Mouse (Mus musculus) limb, embryonic 13.5 days (tissue): Measurements from ENCODE around the gene Siglecg. TPM values are rescaled to one million over a fixed set of nuclear protein-coding genes. Genes with fewer than 3 reads are reported as not detected.

Experiments used
- ATAC-seq: fragments of 200-750 bp; cut with Nextera tagmentation; 2 replicates; pipeline ENCODE4 v1.8.0; 2017; ENCODE audit warnings: low read depth, moderate number of reproducible peaks, moderate TSS enrichment; ENCODE audit not compliant: low FRiP score
- H3K27ac ChIP-seq: fragments of 300-500 bp; sonication (generic); 2 replicates; pipeline ENCODE4 v1.5.1; 2015; ENCODE audit warnings: inconsistent platforms, mild to moderate bottlenecking, moderate library complexity
- H3K27me3 ChIP-seq: fragments of 300-500 bp; sonication (generic); 2 replicates; pipeline ENCODE4 v1.6.1; 2015; ENCODE audit warnings: mild to moderate bottlenecking, inconsistent platforms
- H3K36me3 ChIP-seq: fragments of 300-500 bp; sonication (generic); 2 replicates; pipeline ENCODE4 v1.6.1; 2015; ENCODE audit warnings: inconsistent platforms, mild to moderate bottlenecking, moderate library complexity
- H3K4me1 ChIP-seq: fragments of 300-500 bp; sonication (generic); 2 replicates; pipeline ENCODE4 v1.6.1; 2015; ENCODE audit warnings: inconsistent platforms
- H3K4me2 ChIP-seq: fragments of 300-500 bp; sonication (generic); replicated peaks from 2 replicates; pipeline ENCODE4 v1.6.1; 2015; ENCODE audit warnings: inconsistent platforms, mild to moderate bottlenecking, moderate library complexity
- H3K4me3 ChIP-seq: fragments of 300-500 bp; sonication (generic); 2 replicates; pipeline ENCODE4 v1.5.1; 2015; ENCODE audit warnings: moderate library complexity, mild to moderate bottlenecking, inconsistent platforms
- H3K9ac ChIP-seq: fragments of 300-500 bp; sonication (generic); 2 replicates; pipeline ENCODE4 v1.6.1; 2015; ENCODE audit warnings: mild to moderate bottlenecking, inconsistent platforms
- H3K9me3 ChIP-seq: fragments of 300-500 bp; sonication (generic); 2 replicates; pipeline ENCODE4 v1.6.1; 2016; ENCODE audit warnings: inconsistent platforms
- WGBS: fragments of 180-500 bp; shearing (Covaris S2); methylation state at CpG from one replicate; pipeline ENCODE4 v1.1.7; 2015; 5-methylcytosine and 5-hydroxymethylcytosine counted together
- polyA plus RNA-seq: library from polyadenylated mRNA; unstranded; fragments of >200 nt; fragmentation: Nextera tagmentation; extraction: Ambion mirVana; gene quantifications from 2 replicates; pipeline ENCODE4 v1.2.1, GENCODE M21; 2015

The Siglecg gene
- polyA plus RNA-seq, 1 experiment from 2014 or later, result 0.06 TPM

DNA sequence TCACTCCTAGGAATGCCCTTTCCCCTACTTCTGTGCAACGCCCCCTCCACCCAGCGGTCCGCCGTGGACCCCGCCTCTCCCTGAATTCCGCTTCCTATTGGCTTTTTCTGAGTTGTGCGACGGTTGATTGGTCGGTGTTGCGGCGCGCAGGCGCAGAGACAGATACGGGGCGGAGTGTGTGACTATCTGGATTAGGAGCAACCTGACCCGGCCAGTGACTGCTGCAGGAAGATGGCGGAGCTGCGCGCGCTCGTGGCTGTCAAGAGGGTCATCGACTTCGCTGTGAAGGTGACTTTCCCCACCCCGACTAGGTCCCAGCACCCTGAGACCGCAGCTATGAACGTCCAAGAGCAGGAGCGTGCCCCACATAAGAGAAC, 35.9 kb downstream of the Siglecg start, which contains the start of the genes Etfb and Gm45233:
Gene Etfb, plus strand, starts transcription at position 167 of the 377 bp plus-strand sequence.
Gene Gm45233, plus strand, starts transcription at position 212 of the 377 bp plus-strand sequence.
- H3K4me2 ChIP-seq, result peak within 1 kb of the TSS; percentile 83
- peak; percentile 97 for ATAC-seq

DNA sequence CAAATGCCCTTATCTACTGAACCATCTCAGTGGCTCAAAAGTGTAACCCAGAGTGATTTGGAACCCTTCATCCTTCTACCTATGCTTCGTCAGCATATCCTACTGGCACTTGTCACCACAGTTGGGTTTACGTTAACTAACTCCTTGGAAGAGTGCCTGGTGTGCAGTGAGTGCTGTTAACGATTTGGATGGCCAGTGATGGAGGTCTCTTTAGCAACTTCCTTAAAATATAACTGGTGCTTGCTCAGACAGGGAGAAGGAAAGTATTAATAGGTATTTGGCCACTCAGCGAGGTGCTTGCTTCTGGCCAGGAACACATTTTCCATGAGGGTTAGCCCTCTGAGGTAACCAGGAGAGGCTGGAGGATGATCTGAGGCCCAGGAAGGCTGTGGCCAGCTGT, 39.8 kb downstream of the Siglecg start:
- WGBS, result 77% methylated on average over 4 of the region's 4 CpGs
- no peaks in the 10 kb centered on the region for H3K9me3 ChIP-seq
- no peaks in the 10 kb centered on the region for H3K27me3 ChIP-seq
- H3K4me2 ChIP-seq, result no peak overlapping the region
- no peak overlapping the region for H3K27ac ChIP-seq
- peaks cover 18% of the 10 kb centered on the region for H3K36me3 ChIP-seq
- ATAC-seq, result no peak
- H3K4me3 ChIP-seq, result no peak overlapping the region
- H3K9ac ChIP-seq, result no peak overlapping the region
- H3K4me1 ChIP-seq, result peaks cover 14% of the 10 kb centered on the region

More for the DNA sequence above, 35.9 kb downstream of the Siglecg start, which contains the start of the genes Etfb and Gm45233:
- no peaks in the 10 kb centered on the region for H3K36me3 ChIP-seq
- 0 out of 2 replicates have a peak, but pooled peaks cover 3% of the 10 kb centered on the region for H3K27me3 ChIP-seq
- H3K4me3 ChIP-seq, result peak within 1 kb of the TSS; percentile 59
- peak within 1 kb of the TSS; percentile 96 for H3K27ac ChIP-seq
- H3K4me1 ChIP-seq, result peaks cover 19% of the 10 kb centered on the region
- peak within 1 kb of the TSS; percentile 72 for H3K9ac ChIP-seq
- no peaks in the 10 kb centered on the region for H3K9me3 ChIP-seq
- under 1% methylated on average over 27 of the region's 27 CpGs for WGBS

DNA sequence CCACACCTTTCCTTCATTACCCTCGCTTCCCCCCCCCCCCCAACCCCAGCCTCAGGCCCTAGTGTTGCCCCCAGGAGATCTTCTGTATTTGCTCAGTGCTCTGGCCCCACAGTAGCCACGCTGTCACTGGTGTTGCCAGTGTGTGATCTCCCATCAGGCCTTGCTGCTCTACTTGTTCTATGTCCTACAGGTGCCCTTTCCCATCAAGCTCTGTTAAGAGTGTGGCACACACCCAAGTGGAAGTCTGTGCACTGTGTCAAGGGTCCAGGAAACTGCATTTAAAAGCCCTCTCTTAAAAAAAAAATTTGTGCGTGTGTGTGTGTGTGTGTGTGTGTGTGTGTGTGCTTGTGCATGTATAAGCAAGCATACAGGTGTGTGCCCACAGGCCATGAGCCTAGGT, 40.2 kb downstream of the Siglecg start:
- WGBS, result 87% methylated on average over 3 of the region's 3 CpGs
- no peak for ATAC-seq
- Histone ChIP-seq H3K9ac (no peak overlapping the region), H3K4me1 (peaks cover 11% of the 10 kb centered on the region), H3K4me2 (no peak overlapping the region), H3K9me3 (no peaks in the 10 kb centered on the region), H3K4me3 (no peak overlapping the region), H3K36me3 (peaks cover 22% of the 10 kb centered on the region), H3K27me3 (no peaks in the 10 kb centered on the region), H3K27ac (no peak overlapping the region)

- WGBS, result 93% methylated on average over 2 of the region's 2 CpGs
- no peaks in the 10 kb centered on the region for H3K27me3 ChIP-seq
- no peak overlapping the region for H3K4me2 ChIP-seq
- ATAC-seq, result no peak
- H3K4me1 ChIP-seq, result peaks cover 4% of the 10 kb centered on the region
- no peak overlapping the region for H3K9ac ChIP-seq
- peaks cover 37% of the 10 kb centered on the region for H3K36me3 ChIP-seq
- no peak overlapping the region for H3K4me3 ChIP-seq
- H3K27ac ChIP-seq, result no peak overlapping the region
- no peaks in the 10 kb centered on the region for H3K9me3 ChIP-seq
These were observed 41.8 kb downstream of the Siglecg start for GRCm38 (mm10) chr7:43449811-43450210.

- Histone ChIP-seq H3K27ac (no peak overlapping the region), H3K27me3 (no peaks in the 10 kb centered on the region), H3K9me3 (no peaks in the 10 kb centered on the region), H3K4me1 (no peaks in the 10 kb centered on the region), H3K36me3 (peaks cover 56% of the 10 kb centered on the region), H3K4me3 (no peak overlapping the region), H3K4me2 (no peak overlapping the region), H3K9ac (no peak overlapping the region)
- ATAC-seq, result no peak
- WGBS, result 93% methylated on average over 11 of the region's 11 CpGs
These were observed 43.7 kb downstream of the Siglecg start for GRCm38 (mm10) chr7:43451726-43452125.

- H3K4me1 ChIP-seq, result no peaks in the 10 kb centered on the region
- no peak overlapping the region for H3K9ac ChIP-seq
- no peak for ATAC-seq
- H3K4me2 ChIP-seq, result no peak overlapping the region
- 40% methylated on average over 4 of the region's 4 CpGs for WGBS
- no peak overlapping the region for H3K27ac ChIP-seq
- no peak overlapping the region for H3K4me3 ChIP-seq
- no peaks in the 10 kb centered on the region for H3K9me3 ChIP-seq
- H3K27me3 ChIP-seq, result no peaks in the 10 kb centered on the region
- peaks cover 65% of the 10 kb centered on the region for H3K36me3 ChIP-seq
These were observed 44.6 kb downstream of the Siglecg start for GRCm38 (mm10) chr7:43452609-43453008.

DNA sequence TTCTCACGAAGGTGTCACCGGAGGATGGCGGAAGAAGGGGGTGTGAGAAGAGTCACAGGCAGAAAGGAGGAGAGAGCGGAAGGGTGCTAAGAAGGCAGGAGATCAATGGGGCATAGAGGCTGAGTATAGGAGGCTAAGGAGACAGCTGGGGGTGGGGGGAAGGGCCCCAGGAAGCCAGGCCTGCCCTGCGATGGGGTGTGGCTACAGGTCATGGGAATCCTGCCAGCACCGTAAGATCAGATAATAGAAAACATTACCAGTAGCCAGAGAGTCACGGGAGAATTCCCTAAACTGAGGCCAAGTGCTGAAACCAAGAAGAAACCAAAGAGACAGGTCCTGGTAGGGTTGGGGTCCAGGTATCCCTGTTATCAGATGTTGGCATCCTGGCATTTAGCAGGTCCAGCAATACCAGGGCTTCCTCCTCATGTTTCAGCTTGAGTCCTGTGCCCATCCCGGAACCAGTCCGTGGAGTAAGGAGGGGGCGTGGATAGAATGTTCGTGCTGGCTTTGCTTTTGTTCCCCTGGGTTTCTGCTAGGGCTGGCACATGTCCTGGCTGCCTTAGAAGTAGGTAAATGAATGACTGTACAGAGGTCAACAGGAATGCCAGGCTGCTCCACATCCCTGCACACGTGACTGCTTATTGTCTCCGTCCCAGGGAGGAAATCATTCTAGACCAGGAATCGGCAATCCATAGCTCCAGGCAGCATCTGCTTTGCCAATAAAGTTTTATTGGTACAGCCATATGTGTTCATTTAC, 45.8 kb downstream of the Siglecg start:
- no peaks in the 10 kb centered on the region for H3K27me3 ChIP-seq
- H3K27ac ChIP-seq, result no peak overlapping the region
- no peak for ATAC-seq
- H3K36me3 ChIP-seq, result peaks cover 70% of the 10 kb centered on the region
- H3K9me3 ChIP-seq, result no peaks in the 10 kb centered on the region
- H3K4me3 ChIP-seq, result no peak overlapping the region
- H3K4me2 ChIP-seq, result no peak overlapping the region
- no peaks in the 10 kb centered on the region for H3K4me1 ChIP-seq
- 73% methylated on average over 14 of the region's 14 CpGs for WGBS
- H3K9ac ChIP-seq, result no peak overlapping the region

DNA sequence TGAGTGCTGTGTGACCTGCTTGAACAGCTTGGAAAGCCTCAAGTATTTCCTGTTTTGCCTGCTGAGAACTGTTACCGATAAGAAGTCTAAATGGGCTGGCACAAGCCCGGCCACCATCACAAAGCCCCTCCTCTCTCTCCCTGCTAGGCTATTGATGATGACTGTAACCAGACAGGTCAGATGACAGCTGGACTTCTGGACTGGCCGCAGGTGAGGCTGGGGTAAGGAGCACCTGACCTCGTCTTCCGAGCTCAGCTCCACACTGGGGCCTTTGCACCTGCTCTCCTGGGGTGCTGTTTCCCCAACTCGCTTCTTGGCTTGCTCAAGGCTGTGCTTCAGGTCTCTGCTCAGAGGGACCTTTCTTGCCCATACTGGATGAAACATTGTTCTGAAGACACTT, 46.4 kb downstream of the Siglecg start:
- H3K4me3 ChIP-seq, result no peak overlapping the region
- no peak overlapping the region for H3K4me2 ChIP-seq
- H3K4me1 ChIP-seq, result no peaks in the 10 kb centered on the region
- no peak for ATAC-seq
- H3K27me3 ChIP-seq, result no peaks in the 10 kb centered on the region
- WGBS, result 72% methylated on average over 6 of the region's 6 CpGs
- no peak overlapping the region for H3K27ac ChIP-seq
- H3K9me3 ChIP-seq, result no peaks in the 10 kb centered on the region
- H3K9ac ChIP-seq, result no peak overlapping the region
- H3K36me3 ChIP-seq, result peaks cover 70% of the 10 kb centered on the region

DNA sequence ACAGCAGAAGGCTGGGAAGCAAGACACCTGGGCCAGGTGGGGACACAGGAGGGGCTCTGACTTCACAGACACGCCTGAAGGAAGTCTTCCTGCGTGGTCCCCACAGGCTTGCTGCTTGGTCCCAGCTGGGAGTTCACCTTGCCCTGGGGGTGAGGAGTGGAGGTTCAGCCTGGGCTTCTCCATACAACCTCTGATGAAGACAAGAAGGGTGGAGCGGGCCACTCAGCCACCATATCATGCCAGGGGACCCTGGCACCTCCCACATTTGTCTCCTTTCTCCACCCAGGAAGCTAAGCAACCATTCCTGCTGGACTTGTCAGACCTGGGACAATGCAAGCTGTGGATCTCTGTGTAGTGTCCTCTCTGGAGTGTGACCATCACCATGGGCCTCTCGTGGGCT, 54.8 kb downstream of the Siglecg start, which contains the start of gene Vsig10l:
Gene Vsig10l, plus strand, starts transcription at position 301 of the 400 bp plus-strand sequence.
- no peak within 1 kb of the TSS for H3K27ac ChIP-seq
- H3K36me3 ChIP-seq, result peaks cover 3% of the 10 kb centered on the region
- no peak within 1 kb of the TSS for H3K4me2 ChIP-seq
- H3K9ac ChIP-seq, result no peak within 1 kb of the TSS; the same call in 1 of the 2 replicates
- H3K4me1 ChIP-seq, result peaks cover 8% of the 10 kb centered on the region
- 59% methylated on average over 4 of the region's 4 CpGs for WGBS
- no peak for ATAC-seq
- peaks cover 34% of the 10 kb centered on the region for H3K27me3 ChIP-seq
- H3K9me3 ChIP-seq, result no peaks in the 10 kb centered on the region
- H3K4me3 ChIP-seq, result no peak within 1 kb of the TSS

DNA sequence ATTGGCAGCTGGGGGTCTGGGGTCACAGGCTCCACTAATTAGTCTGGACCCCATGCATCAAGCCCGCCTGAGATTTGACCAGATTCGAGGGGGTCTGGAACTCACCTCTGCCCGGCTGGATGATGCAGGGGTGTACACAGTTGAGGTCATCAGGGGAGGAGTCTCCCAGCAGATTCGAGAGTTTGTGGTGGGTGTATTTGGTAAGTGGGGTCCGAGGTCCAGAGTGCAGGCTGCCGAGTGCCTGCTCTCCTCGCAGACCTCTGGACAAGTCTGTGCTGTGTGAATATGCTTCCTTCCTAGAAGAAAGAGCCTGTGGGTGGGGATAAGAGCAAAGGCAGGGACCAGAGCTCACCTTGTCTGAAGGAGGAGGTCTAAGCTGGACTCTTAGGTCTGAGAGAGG, 56.0 kb downstream of the Siglecg start:
- 78% methylated on average over 7 of the region's 7 CpGs for WGBS
- Histone ChIP-seq H3K4me2 (no peak overlapping the region), H3K27ac (no peak overlapping the region), H3K9ac (no peak overlapping the region), H3K4me3 (no peak overlapping the region), H3K9me3 (no peaks in the 10 kb centered on the region), H3K36me3 (no peaks in the 10 kb centered on the region), H3K27me3 (peaks cover 39% of the 10 kb centered on the region), H3K4me1 (peaks cover 8% of the 10 kb centered on the region)
- ATAC-seq, result no peak

DNA sequence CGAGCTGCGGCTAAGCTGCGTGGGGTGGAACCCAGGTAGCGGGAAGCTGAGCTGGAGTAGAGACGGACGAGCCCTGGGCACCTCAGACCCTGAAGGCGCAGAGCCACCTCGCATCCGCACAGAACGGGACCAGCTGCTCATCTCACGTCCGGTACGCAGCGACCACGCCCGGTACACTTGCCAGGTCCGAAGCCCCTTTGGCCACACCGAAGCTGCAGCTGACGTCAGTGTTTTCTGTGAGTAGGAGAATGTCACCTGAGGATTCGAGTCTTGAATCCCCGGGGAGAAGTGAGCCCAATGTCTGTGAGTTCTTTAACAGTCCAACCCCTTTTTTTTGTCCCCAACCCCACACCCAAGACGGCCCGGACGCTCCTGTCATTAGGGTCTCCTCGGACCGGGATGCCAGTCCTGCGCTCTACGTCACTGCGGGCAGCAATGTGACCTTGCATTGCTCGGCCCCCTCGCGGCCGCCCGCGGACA, 56.9 kb downstream of the Siglecg start:
- Histone ChIP-seq H3K4me1 (peaks cover 8% of the 10 kb centered on the region), H3K36me3 (no peaks in the 10 kb centered on the region), H3K9ac (peak overlapping the region; percentile 62), H3K27ac (no peak overlapping the region), H3K27me3 (peaks cover 40% of the 10 kb centered on the region), H3K4me2 (peak overlapping the region; percentile 82), H3K4me3 (peak overlapping the region; percentile 51), H3K9me3 (no peaks in the 10 kb centered on the region)
- ATAC-seq, result no peak
- WGBS, result 6% methylated on average over 35 of the region's 35 CpGs

DNA sequence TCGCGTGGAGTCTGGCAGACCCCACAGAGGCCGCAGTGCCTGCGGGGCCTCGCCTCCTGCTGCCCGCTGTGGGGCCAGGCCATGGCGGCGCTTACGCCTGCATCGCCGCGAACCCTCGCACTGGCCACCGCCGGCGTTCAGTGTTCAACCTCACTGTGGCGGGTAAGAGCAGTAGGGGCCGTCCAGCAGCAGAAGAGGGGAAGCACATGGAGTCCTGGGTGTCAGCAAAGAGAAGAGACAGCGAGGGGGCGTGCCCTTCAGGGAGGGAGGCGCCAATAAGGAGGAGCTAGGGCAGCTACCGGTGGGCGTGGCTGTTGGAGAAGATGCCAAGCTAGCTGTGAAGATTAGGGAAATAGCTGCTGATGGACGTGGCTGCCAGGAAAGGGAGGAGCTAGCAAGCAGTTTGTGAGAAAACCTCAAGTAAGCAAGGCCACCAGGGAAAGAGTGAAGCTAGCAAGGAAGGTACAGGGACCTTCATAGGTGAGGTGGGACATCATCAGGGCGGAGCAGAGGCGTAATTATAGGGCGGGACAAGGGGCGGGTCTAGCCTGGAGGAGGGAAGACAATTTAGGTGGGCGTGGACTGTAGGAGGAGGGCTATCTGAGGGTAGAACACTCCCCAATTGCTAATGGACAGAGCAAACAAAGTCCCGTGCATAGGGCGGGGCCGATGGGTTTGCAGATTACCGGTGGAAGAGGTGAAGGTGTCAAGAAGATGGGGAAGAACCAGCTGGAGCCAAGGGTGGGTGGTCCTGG, 57.5 kb downstream of the Siglecg start:
- H3K9me3 ChIP-seq, result no peaks in the 10 kb centered on the region
- peak; percentile 85 for ATAC-seq
- peaks cover 8% of the 10 kb centered on the region for H3K4me1 ChIP-seq
- peak overlapping the region; percentile 33; the same call in 1 of the 2 replicates for H3K27ac ChIP-seq
- H3K36me3 ChIP-seq, result no peaks in the 10 kb centered on the region
- WGBS, result 1% methylated on average over 30 of the region's 33 CpGs
- peak overlapping the region; percentile 63 for H3K9ac ChIP-seq
- H3K27me3 ChIP-seq, result peaks cover 40% of the 10 kb centered on the region
- H3K4me2 ChIP-seq, result peak overlapping the region; percentile 82
- peak overlapping the region; percentile 51 for H3K4me3 ChIP-seq
